Mouse (Mus musculus): ENCODE measurements around the gene Gm44502.

DNA sequence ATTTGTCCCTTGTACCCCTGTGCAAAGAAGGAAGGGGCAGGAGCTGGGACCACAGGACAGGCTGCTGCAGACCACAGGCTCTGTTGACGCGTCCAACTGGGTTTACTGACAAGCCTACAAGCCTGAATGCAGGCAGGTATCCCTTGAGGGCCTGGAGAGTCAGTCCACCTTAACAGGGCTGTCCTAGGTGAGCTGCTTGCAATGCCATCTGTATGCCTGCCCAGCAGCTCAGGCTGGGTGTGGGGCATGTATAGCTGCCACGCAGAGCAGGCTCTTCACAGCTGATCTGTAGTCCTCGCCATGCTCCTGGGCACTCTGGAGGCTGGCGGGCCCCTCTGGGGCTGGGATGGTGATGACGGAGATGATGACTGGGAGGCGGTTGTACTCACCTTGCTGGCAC is 44.9 kb downstream of the Gm44502 start, which contains the start of gene Klhdc7b:
- no peak for TF ChIP-seq CTCF (IDR thresholded peaks at IDR 0.05; ENCODE audit: low read depth, low read length)
- no peak for TF ChIP-seq POLR2A (IDR thresholded peaks at IDR 0.05; ENCODE audit: borderline replicate concordance, low read depth, low read length)
